Mouse (Mus musculus): ENCODE results near the gene Khdc1c.

Gene Khdc1c

DNA sequence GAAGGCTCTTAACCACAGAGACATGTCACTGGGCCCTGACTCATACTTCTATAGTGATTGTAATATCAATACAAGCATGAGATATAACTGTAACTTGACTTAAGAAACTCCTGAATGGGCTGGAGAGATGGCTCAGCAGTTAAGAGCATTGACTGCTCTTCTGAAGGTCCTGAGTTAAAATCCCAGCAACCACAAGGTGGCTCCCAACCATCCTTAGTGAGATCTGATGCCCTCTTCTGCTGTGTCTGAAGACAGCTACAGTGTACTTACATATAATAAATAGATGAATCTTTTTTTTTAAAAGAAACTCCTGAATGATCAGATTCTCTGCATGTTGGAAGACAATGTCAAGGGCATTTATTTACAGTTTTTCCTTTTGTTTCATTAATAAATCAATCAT, 51.2 kb downstream of the Khdc1c start:
- in situ Hi-C loops (cut with MboI; ENCODE audit: low pct_unique_long_range_greater_than_20kb in 1 of 2, low sequenced_read_pairs in 2 of 2, unreplicated experiment in 1 of 2) = no loop called here

All from mouse embryonic stem cell (cell line).